Mouse (Mus musculus) heart, adult 2 months (tissue): ENCODE measurements around the gene Spint4. TPM values are rescaled to one million over a fixed set of nuclear protein-coding genes. Genes with fewer than 3 reads are reported as not detected.

Source experiments
- DNase-seq, 2 experiments: peaks; one replicate each; pipeline ENCODE4 v3.0.0; 2021
- H3K27ac ChIP-seq: fragments of 200-600 bp; 2 replicates; pipeline ENCODE4 v1.8.1; 2022
- H3K27me3 ChIP-seq: fragments of 200-500 bp; 2 replicates; pipeline ENCODE4 v1.6.1; 2012; ENCODE audit warnings: mild to moderate bottlenecking, low read length, inconsistent platforms, mixed read lengths; ENCODE audit not compliant: control insufficient read depth, insufficient read depth
- H3K36me3 ChIP-seq: fragments of 200-500 bp; 2 replicates; pipeline ENCODE4 v1.6.1; 2012; ENCODE audit warnings: low read length, inconsistent platforms; ENCODE audit not compliant: control insufficient read depth, insufficient read depth
- H3K4me1 ChIP-seq: fragments of 200-500 bp; 2 replicates; pipeline ENCODE4 v1.6.1; 2011; ENCODE audit warnings: low read length; ENCODE audit not compliant: control insufficient read depth, insufficient read depth
- H3K4me3 ChIP-seq: fragments of 200-600 bp; 2 replicates; pipeline ENCODE4 v1.8.1; 2022
- H3K79me2 ChIP-seq: fragments of 200-500 bp; replicated peaks from 2 replicates; pipeline ENCODE4 v1.6.1; 2012; ENCODE audit warnings: mild to moderate bottlenecking, inconsistent platforms, low read length, moderate library complexity, mixed read lengths; ENCODE audit not compliant: control insufficient read depth, insufficient read depth
- H3K9ac ChIP-seq: fragments of 200-500 bp; 2 replicates; pipeline ENCODE4 v1.6.1; 2012; ENCODE audit warnings: low read depth, mild to moderate bottlenecking, control low read depth, inconsistent platforms, low read length, mixed read lengths
- CTCF ChIP-seq: fragments of 200-600 bp; IDR thresholded peaks from 2 replicates; pipeline ENCODE4 v1.8.1; 2022; ENCODE audit warnings: antibody characterized with exemption, mild to moderate bottlenecking, moderate library complexity
- EP300 ChIP-seq: fragments of 200-500 bp; IDR thresholded peaks from 2 replicates; pipeline ENCODE4 v1.6.1; 2011; ENCODE audit warnings: low read depth, low read length, control low read depth; ENCODE audit not compliant: insufficient read depth
- POLR2A ChIP-seq: fragments of 200-500 bp; IDR thresholded peaks from 2 replicates; pipeline ENCODE4 v1.6.1; 2011; ENCODE audit warnings: mild to moderate bottlenecking, low read depth, low read length, control low read depth; ENCODE audit not compliant: insufficient read depth
- WGBS: fragments of 180-500 bp; shearing (Covaris S2); methylation state at CpG from one replicate; pipeline ENCODE4 v1.1.7; 2018; 5-methylcytosine and 5-hydroxymethylcytosine counted together
- intact Hi-C: fragments of 180-260 bp; cut with DNase I; formaldehyde crosslinking; loops from one replicate; pipeline ENCODE4 v1.15.1; 2025
- polyA plus RNA-seq: library from polyadenylated mRNA; depleted of rRNA; stranded (reverse); fragments of >200 nt; gene quantifications from 2 replicates; pipeline ENCODE4 v1.2.3, GENCODE M21; 2012
- total RNA-seq, 2 experiments: library from RNA; stranded (reverse); gene quantifications; 2 replicates each; pipeline ENCODE4 v1.2.3; 2021

Spint4 gene
- total and polyA plus RNA-seq, 3 experiments: not detected

GRCm38 (mm10) chr2:164737377-164738090 lies 39.2 kb downstream of the Spint4 start:
- TF ChIP-seq EP300: no peak
- TF ChIP-seq POLR2A: no peak
- TF ChIP-seq CTCF: no peak
- intact Hi-C loops: no loop called here
- H3K79me2 ChIP-seq: no peaks in the 10 kb centered on the region
- WGBS: 72% methylated on average over 3 of the region's 3 CpGs
- no peaks in the 10 kb centered on the region for H3K27me3 ChIP-seq
- H3K4me1 ChIP-seq: no peaks in the 10 kb centered on the region
- H3K27ac ChIP-seq: no peak overlapping the region
- H3K4me3 ChIP-seq: no peak overlapping the region
- H3K36me3 ChIP-seq: no peaks in the 10 kb centered on the region
- no peak for DNase-seq
- H3K9ac ChIP-seq: no peak overlapping the region

- H3K4me1 ChIP-seq: peaks cover under 1% of the 10 kb centered on the region; the same call in 1 of the 2 replicates
- no peak for TF ChIP-seq POLR2A
- TF ChIP-seq CTCF: no peak
- no peak for TF ChIP-seq EP300
- H3K9ac ChIP-seq: no peak overlapping the region
- no peak overlapping the region for H3K4me3 ChIP-seq
- 33% methylated on average over 7 of the region's 7 CpGs for WGBS
- DNase-seq: no peak
- H3K79me2 ChIP-seq: no peaks in the 10 kb centered on the region
- H3K36me3 ChIP-seq: no peaks in the 10 kb centered on the region
- intact Hi-C loops: no loop called here
- no peak overlapping the region for H3K27ac ChIP-seq
- no peaks in the 10 kb centered on the region for H3K27me3 ChIP-seq
Observed at GRCm38 (mm10) chr2:164739876-164740275, 41.6 kb downstream of the Spint4 start.

GRCm38 (mm10) chr2:164744987-164745386 lies 46.7 kb downstream of the Spint4 start:
- TF ChIP-seq EP300: no peak
- no peak for TF ChIP-seq POLR2A
- no peak for TF ChIP-seq CTCF

GRCm38 (mm10) chr2:164745843-164746479 lies 47.7 kb downstream of the Spint4 start, which contains the start of the genes Wfdc3 and Dnttip1:
Gene Wfdc3, minus strand, starts transcription at chr2:164745931.
Gene Dnttip1, plus strand, starts transcription at chr2:164745983.
- Histone ChIP-seq H3K4me1 (peaks cover 5% of the 10 kb centered on the region), H3K79me2 (peaks cover 6% of the 10 kb centered on the region), H3K27ac (peak within 1 kb of the TSS; percentile 86), H3K9ac (peak within 1 kb of the TSS; percentile 96), H3K27me3 (no peaks in the 10 kb centered on the region), H3K4me3 (peak within 1 kb of the TSS; percentile 91), H3K36me3 (no peaks in the 10 kb centered on the region)
- intact Hi-C loops: loop anchor here (2.0 to 5.0 kb wide), 2 partner anchors 25 to 41 kb away; partner anchors contain the start of gene Snx21
- 1% methylated on average over 70 of the region's 70 CpGs for WGBS
- DNase-seq: peak; percentile 95 to 96
- TF ChIP-seq CTCF (no peak), POLR2A (0 out of 2 replicates have a peak, but pooled peaks have one; percentile 45), EP300 (no peak)

More at GRCm38 (mm10) chr2:164744987-164745386, 46.7 kb downstream of the Spint4 start:
- intact Hi-C loops: loop anchor here (5.0 kb wide), 1 partner anchor 42 kb away; the partner anchor contains the start of gene Snx21
- Histone ChIP-seq H3K4me3 (peak overlapping the region; percentile 91), H3K27me3 (no peaks in the 10 kb centered on the region), H3K4me1 (peaks cover 5% of the 10 kb centered on the region), H3K36me3 (no peaks in the 10 kb centered on the region), H3K79me2 (peaks cover 4% of the 10 kb centered on the region), H3K27ac (no peak overlapping the region), H3K9ac (no peak overlapping the region)
- WGBS: 55% methylated on average over 13 of the region's 13 CpGs
- no peak for DNase-seq

GRCm38 (mm10) chr2:164746693-164747092 lies 48.4 kb downstream of the Spint4 start:
- H3K4me3 ChIP-seq: peak overlapping the region; percentile 91
- no peak for DNase-seq
- H3K79me2 ChIP-seq: peaks cover 6% of the 10 kb centered on the region
- no peak overlapping the region; the same call in 1 of the 2 replicates for H3K27ac ChIP-seq
- H3K9ac ChIP-seq: peak overlapping the region; percentile 96
- intact Hi-C loops: loop anchor here (2.0 to 5.0 kb wide), 2 partner anchors 24 to 41 kb away; partner anchors contain the start of gene Snx21
- H3K27me3 ChIP-seq: no peaks in the 10 kb centered on the region
- H3K36me3 ChIP-seq: no peaks in the 10 kb centered on the region
- H3K4me1 ChIP-seq: peaks cover 5% of the 10 kb centered on the region
- WGBS: 34% methylated on average over 8 of the region's 8 CpGs
- TF ChIP-seq EP300 (no peak), POLR2A (no peak), CTCF (no peak)
